Mouse (Mus musculus): ENCODE data around the gene Fam89a. TPM values are rescaled to one million over a fixed set of nuclear protein-coding genes. Genes with fewer than 3 reads are reported as not detected.

Fam89a gene
- polyA plus RNA-seq, 2 experiments from 2014 or later: 0.50 to 1.1 TPM

Other genes with a start within 250 kb of the Fam89a start
- 10 to 100 TPM; 38.3 to 44.1 TPM for gene Cog2, start 231.1 kb downstream of the Fam89a start, polyA plus RNA-seq (2017; shearing (Covaris generic))
- not detected for gene Agt, start 182.1 kb downstream of the Fam89a start, polyA plus RNA-seq (2017; shearing (Covaris generic))
- gene Capn9, start 175.7 kb downstream of the Fam89a start, polyA plus RNA-seq (2017; shearing (Covaris generic)): not detected
- 1 to 10 TPM in 1 of 2 experiments, under 1 TPM in 1; 0.82 to 1.3 TPM for gene 2310022B05Rik, start 88.5 kb downstream of the Fam89a start, polyA plus RNA-seq (2017; shearing (Covaris generic))
- 10 to 100 TPM; 31.1 to 42.0 TPM for gene Ttc13, start 29.8 kb downstream of the Fam89a start, polyA plus RNA-seq (2017; shearing (Covaris generic))
- 10 to 100 TPM; 19.8 to 21.9 TPM for gene Arv1, start 29.7 kb downstream of the Fam89a start, polyA plus RNA-seq (2017; shearing (Covaris generic))
- gene Trim67, start 41.3 kb upstream of the Fam89a start, polyA plus RNA-seq (2017; shearing (Covaris generic)): not detected
- 10 to 100 TPM; 36.5 TPM for gene Gnpat, start 111.2 kb upstream of the Fam89a start, polyA plus RNA-seq (2017; shearing (Covaris generic))
- gene 2810004N23Rik, start 111.3 kb upstream of the Fam89a start, polyA plus RNA-seq (2017; shearing (Covaris generic)): 10 to 100 TPM; 28.2 to 28.7 TPM
- 1 to 10 TPM; 5.3 to 8.3 TPM for gene Exoc8, start 145.9 kb upstream of the Fam89a start, polyA plus RNA-seq (2017; shearing (Covaris generic))
- gene Sprtn, start 146.1 kb upstream of the Fam89a start, polyA plus RNA-seq (2017; shearing (Covaris generic)): 1 to 10 TPM; 6.6 to 8.4 TPM
- 10 to 100 TPM in 1 of 2 experiments, 1 to 10 TPM in 1; 9.3 to 12.4 TPM for gene Egln1, start 197.5 kb upstream of the Fam89a start, polyA plus RNA-seq (2017; shearing (Covaris generic))